Mouse (Mus musculus): ENCODE data around the gene Naip2. TPM values are rescaled to one million over a fixed set of nuclear protein-coding genes. Genes with fewer than 3 reads are reported as not detected.

Gene Naip2
- polyA plus RNA-seq (2017; shearing (Covaris generic)) = 3.9 TPM

GRCm38 (mm10) chr13:100201659-100202333 is at the start of gene Naip2:
Gene Naip2 (minus strand): TSS chr13:100202092.

GRCm38 (mm10) chr13:100246223-100246622 is 44.3 kb upstream of the Naip2 start, which contains the start of gene Naip5:
Gene Naip5 (minus strand): TSS chr13:100246323.

GRCm38 (mm10) chr13:100124423-100125257 is 77.3 kb downstream of the Naip2 start, which contains the start of gene Smn1:
Gene Smn1 (plus strand): TSS chr13:100124852.

GRCm38 (mm10) chr13:100107652-100108472 is 94.0 kb downstream of the Naip2 start, which contains the start of gene Serf1:
Gene Serf1 (plus strand): TSS chr13:100108012.

GRCm38 (mm10) chr13:100103748-100104254 is 98.1 kb downstream of the Naip2 start, which contains the start of gene Bdp1:
Gene Bdp1 (minus strand): TSS chr13:100104070.

Other genes starting within 250 kb of the Naip2 start
- 16.8 TPM for gene Mccc2, start 186.5 kb downstream of the Naip2 start, polyA plus RNA-seq (2017; shearing (Covaris generic))
- gene Bdp1, start 98.0 kb downstream of the Naip2 start, polyA plus RNA-seq (2017; shearing (Covaris generic)) = 81.1 TPM
- 2.6 TPM for gene Serf1, start 94.1 kb downstream of the Naip2 start, polyA plus RNA-seq (2017; shearing (Covaris generic))
- gene Smn1, start 77.2 kb downstream of the Naip2 start, polyA plus RNA-seq (2017; shearing (Covaris generic)) = 23.9 TPM
- gene Naip5, start 44.2 kb upstream of the Naip2 start, polyA plus RNA-seq (2017; shearing (Covaris generic)) = 0.75 TPM
- 0.30 TPM for gene Naip6, start 115.6 kb upstream of the Naip2 start, polyA plus RNA-seq (2017; shearing (Covaris generic))

All from effector memory CD4-positive, alpha-beta T cell, adult 5 months (primary cell).